Mouse (Mus musculus) hindbrain, postnatal 0 days (tissue): Measurements from ENCODE around the gene Slc30a5. TPM values are rescaled to one million over a fixed set of nuclear protein-coding genes. Genes with fewer than 3 reads are reported as not detected.
"Not testable (repeated sequence)": the region's sequence is repeated elsewhere in the genome, so short reads cannot be mapped to it uniquely, and the experiment has no call there.

Source experiments
- ATAC-seq: fragments of 200-750 bp; cut with Nextera tagmentation; 2 replicates; pipeline ENCODE4 v1.8.0; 2017; ENCODE audit warnings: mild to moderate bottlenecking, moderate TSS enrichment, moderate library complexity
- DNase-seq: peaks from one replicate; pipeline ENCODE4 v3.0.0-alpha.2; 2015; ENCODE audit warnings: low spot score
- H3K27ac ChIP-seq: fragments of 300-500 bp; sonication (generic); 2 replicates; pipeline ENCODE4 v1.5.1; 2014; ENCODE audit warnings: mild to moderate bottlenecking
- H3K27me3 ChIP-seq: fragments of 300-500 bp; sonication (generic); 2 replicates; pipeline ENCODE4 v1.6.1; 2014; ENCODE audit warnings: low read length, mixed read lengths; ENCODE audit not compliant: insufficient read depth
- H3K36me3 ChIP-seq: fragments of 300-500 bp; sonication (generic); 2 replicates; pipeline ENCODE4 v1.6.1; 2014; ENCODE audit warnings: low read length, mixed read lengths; ENCODE audit not compliant: insufficient read depth
- H3K4me1 ChIP-seq: fragments of 300-500 bp; sonication (generic); 2 replicates; pipeline ENCODE4 v1.6.1; 2014; ENCODE audit warnings: antibody characterized with exemption, low read length, mixed read lengths; ENCODE audit not compliant: insufficient read depth
- H3K4me2 ChIP-seq: fragments of 300-500 bp; sonication (generic); 2 replicates; pipeline ENCODE4 v1.6.1; 2014; ENCODE audit warnings: low read depth, mild to moderate bottlenecking, low read length, moderate library complexity, mixed read lengths
- H3K4me3 ChIP-seq: fragments of 300-500 bp; sonication (generic); 2 replicates; pipeline ENCODE4 v1.5.1; 2014; ENCODE audit warnings: low read length
- H3K9ac ChIP-seq: fragments of 300-500 bp; sonication (generic); replicated peaks from 2 replicates; pipeline ENCODE4 v1.6.1; 2014; ENCODE audit warnings: mild to moderate bottlenecking, low read length, moderate library complexity, mixed read lengths
- H3K9me3 ChIP-seq: fragments of 300-500 bp; sonication (generic); 2 replicates; pipeline ENCODE4 v1.6.1; 2016; ENCODE audit warnings: low read length, mixed read lengths
- CTCF ChIP-seq: IDR thresholded peaks from 2 replicates; pipeline ENCODE4 v1.5.1; 2016; ENCODE audit warnings: antibody characterized with exemption, control low read depth, low read depth
- WGBS: fragments of 180-500 bp; shearing (Covaris S2); extraction: QIAGEN DNeasy Blood & Tissue Kit; methylation state at CpG from one replicate; pipeline ENCODE4 v1.1.7; 2014; 5-methylcytosine and 5-hydroxymethylcytosine counted together
- polyA plus RNA-seq: library from polyadenylated mRNA; unstranded; fragments of >200 nt; fragmentation: Nextera tagmentation; extraction: Ambion mirVana; gene quantifications from 2 replicates; pipeline ENCODE4 v1.2.1, GENCODE M21; 2015
- total RNA-seq: library from RNA; depleted of rRNA; stranded (reverse); fragments of >200 nt; gene quantifications from 2 replicates; pipeline ENCODE4 v1.2.3, GENCODE M21; 2014

Gene Slc30a5
- total and polyA plus RNA-seq, 2 experiments from 2014 or later = 24.4 to 41.3 TPM

- Histone ChIP-seq H3K4me1 (no peaks in the 10 kb centered on the region), H3K27me3 (no peaks in the 10 kb centered on the region), H3K4me3 (no peak overlapping the region), H3K36me3 (peaks cover 24% of the 10 kb centered on the region), H3K4me2 (no peak overlapping the region), H3K9ac (no peak overlapping the region), H3K9me3 (no peaks in the 10 kb centered on the region), H3K27ac (no peak overlapping the region)
- ATAC-seq (no peak), DNase-seq (no peak)
- 93% methylated on average over 3 of the region's 3 CpGs for WGBS
- TF ChIP-seq CTCF = no peak
These were observed 8.3 kb downstream of the Slc30a5 start for GRCm38 (mm10) chr13:100824916-100825315.

GRCm38 (mm10) chr13:100824306-100824705 is 8.9 kb downstream of the Slc30a5 start:
- H3K4me1 ChIP-seq = no peaks in the 10 kb centered on the region
- H3K27ac ChIP-seq = no peak overlapping the region
- H3K36me3 ChIP-seq = peaks cover 27% of the 10 kb centered on the region
- H3K9ac ChIP-seq = no peak overlapping the region
- TF ChIP-seq CTCF = no peak
- H3K4me2 ChIP-seq = no peak overlapping the region
- H3K4me3 ChIP-seq = no peak overlapping the region
- no peaks in the 10 kb centered on the region for H3K9me3 ChIP-seq
- no peak for ATAC-seq
- WGBS = 87% methylated on average over 6 of the region's 6 CpGs
- no peaks in the 10 kb centered on the region for H3K27me3 ChIP-seq
- no peak for DNase-seq

GRCm38 (mm10) chr13:100823863-100824262 is 9.4 kb downstream of the Slc30a5 start:
- Histone ChIP-seq H3K4me1 (no peaks in the 10 kb centered on the region), H3K27me3 (no peaks in the 10 kb centered on the region), H3K9ac (no peak overlapping the region), H3K36me3 (peaks cover 29% of the 10 kb centered on the region), H3K4me3 (no peak overlapping the region), H3K27ac (no peak overlapping the region), H3K4me2 (no peak overlapping the region), H3K9me3 (no peaks in the 10 kb centered on the region)
- DNase-seq (no peak), ATAC-seq (no peak)
- no peak for TF ChIP-seq CTCF
- 96% methylated on average over 3 of the region's 3 CpGs for whole genome bisulfite sequencing

- H3K27me3 ChIP-seq = no peaks in the 10 kb centered on the region
- WGBS = 93% methylated on average over 6 of the region's 6 CpGs
- H3K4me2 ChIP-seq = no peak overlapping the region
- no peaks in the 10 kb centered on the region for H3K9me3 ChIP-seq
- ATAC-seq (no peak), DNase-seq (no peak)
- H3K27ac ChIP-seq = no peak overlapping the region
- no peaks in the 10 kb centered on the region for H3K4me1 ChIP-seq
- no peak for TF ChIP-seq CTCF
- peaks cover 33% of the 10 kb centered on the region for H3K36me3 ChIP-seq
- H3K9ac ChIP-seq = no peak overlapping the region
- H3K4me3 ChIP-seq = no peak overlapping the region
These were observed 18.8 kb downstream of the Slc30a5 start for GRCm38 (mm10) chr13:100814451-100814850.

GRCm38 (mm10) chr13:100805776-100806175 is 27.5 kb downstream of the Slc30a5 start:
- no peaks in the 10 kb centered on the region for H3K4me1 ChIP-seq
- no peak overlapping the region for H3K4me3 ChIP-seq
- no peak for TF ChIP-seq CTCF
- ATAC-seq (no peak), DNase-seq (no peak)
- H3K27me3 ChIP-seq = no peaks in the 10 kb centered on the region
- 95% methylated on average over 3 of the region's 3 CpGs for WGBS
- no peak overlapping the region for H3K4me2 ChIP-seq
- no peak overlapping the region for H3K27ac ChIP-seq
- no peak overlapping the region for H3K9ac ChIP-seq
- H3K9me3 ChIP-seq = no peaks in the 10 kb centered on the region
- H3K36me3 ChIP-seq = peaks cover 40% of the 10 kb centered on the region

- Histone ChIP-seq H3K4me1 (no peaks in the 10 kb centered on the region), H3K36me3 (no peaks in the 10 kb centered on the region), H3K27me3 (no peaks in the 10 kb centered on the region), H3K27ac (no peak overlapping the region), H3K9me3 (no peaks in the 10 kb centered on the region), H3K4me2 (no peak overlapping the region), H3K4me3 (no peak overlapping the region), H3K9ac (no peak overlapping the region)
- DNase-seq (no peak), ATAC-seq (no peak)
- no peak for TF ChIP-seq CTCF
- 91% methylated on average over 6 of the region's 6 CpGs for WGBS
These were observed 36.1 kb downstream of the Slc30a5 start for GRCm38 (mm10) chr13:100797171-100797570.

GRCm38 (mm10) chr13:100789083-100789482 is 44.1 kb downstream of the Slc30a5 start:
- Histone ChIP-seq H3K4me1 (no peaks in the 10 kb centered on the region), H3K27ac (no peak overlapping the region), H3K4me3 (no peak overlapping the region), H3K9ac (no peak overlapping the region), H3K9me3 (no peaks in the 10 kb centered on the region), H3K4me2 (no peak overlapping the region), H3K36me3 (no peaks in the 10 kb centered on the region), H3K27me3 (no peaks in the 10 kb centered on the region)
- ATAC-seq (no peak), DNase-seq (no peak)
- WGBS = 87% methylated on average over 3 of the region's 3 CpGs
- no peak for TF ChIP-seq CTCF

- not testable (repeated sequence) for DNase-seq, H3K27ac ChIP-seq, ATAC-seq, H3K36me3 ChIP-seq, H3K4me2 ChIP-seq, H3K4me3 ChIP-seq, H3K4me1 ChIP-seq, H3K9me3 ChIP-seq, H3K9ac ChIP-seq, H3K27me3 ChIP-seq
- WGBS = 98% methylated on average over 11 of the region's 14 CpGs
These were observed 45.2 kb downstream of the Slc30a5 start for GRCm38 (mm10) chr13:100788057-100788456.
